Mouse (Mus musculus) embryo, embryonic 9.5 days (tissue): ENCODE measurements around the gene Olfr1232.

Experiments
- DNase-seq: peaks from one replicate; pipeline ENCODE4 v3.0.0-alpha.2; 2017; ENCODE audit errors: extremely low spot score

Gene Olfr1232

GRCm38 (mm10) chr2:89329575-89329974, at the start of gene Olfr1232:
Olfr1232 (minus strand) TSS chr2:89329675.
- DNase-seq, result no peak

- no peak for DNase-seq
Measured at GRCm38 (mm10) chr2:89364765-89365164, 35.3 kb upstream of the Olfr1232 start, which contains the start of gene Olfr1234. Olfr1234 (minus strand) TSS chr2:89364865.

DNA sequence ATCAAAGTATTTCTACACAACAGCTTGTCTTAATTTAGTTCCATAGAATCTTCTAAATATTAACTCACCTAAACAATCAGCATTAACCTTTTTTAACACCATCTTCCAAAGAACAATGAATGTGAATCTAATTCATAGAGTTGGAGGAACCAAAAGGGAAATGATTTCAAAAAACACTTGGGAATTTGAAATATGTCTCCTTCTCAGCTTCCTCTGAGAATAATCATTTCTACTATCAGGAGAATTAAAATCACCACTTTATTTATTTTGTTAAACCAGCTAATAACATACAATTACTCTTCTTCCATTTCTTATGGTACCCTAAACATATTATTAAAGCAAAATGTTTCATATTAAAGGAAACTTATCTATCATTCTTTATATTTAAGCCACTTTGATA, 12.8 kb upstream of the Olfr1232 start, which contains the start of gene Olfr1233:
Gene Olfr1233, minus strand, starts transcription at position 101 of the 400 bp plus-strand sequence.
- DNase-seq, result no peak

GRCm38 (mm10) chr2:89306974-89307373, 22.5 kb downstream of the Olfr1232 start, which contains the start of gene Olfr1231:
Olfr1231 (minus strand) TSS chr2:89307074.
- no peak for DNase-seq

GRCm38 (mm10) chr2:89297168-89297567, 32.3 kb downstream of the Olfr1232 start, which contains the start of gene Olfr1230:
Olfr1230 (minus strand) TSS chr2:89297268.
- DNase-seq, result no peak

GRCm38 (mm10) chr2:89287914-89288313, 41.6 kb downstream of the Olfr1232 start, which contains the start of gene Olfr1229:
Olfr1229 (minus strand) TSS chr2:89288014.
- no peak for DNase-seq
